Mouse (Mus musculus): Measurements from ENCODE around the gene Zc4h2. TPM values are rescaled to one million over a fixed set of nuclear protein-coding genes. Genes with fewer than 3 reads are reported as not detected.

Gene Zc4h2
- polyA plus RNA-seq (2014; fragmentation: Illumina TruSeq; extraction: RNeasy Lipid Tissue Mini Kit (QIAGEN cat#74804); ENCODE audit: low read depth, low replicate concordance) = 3.1 TPM

DNA sequence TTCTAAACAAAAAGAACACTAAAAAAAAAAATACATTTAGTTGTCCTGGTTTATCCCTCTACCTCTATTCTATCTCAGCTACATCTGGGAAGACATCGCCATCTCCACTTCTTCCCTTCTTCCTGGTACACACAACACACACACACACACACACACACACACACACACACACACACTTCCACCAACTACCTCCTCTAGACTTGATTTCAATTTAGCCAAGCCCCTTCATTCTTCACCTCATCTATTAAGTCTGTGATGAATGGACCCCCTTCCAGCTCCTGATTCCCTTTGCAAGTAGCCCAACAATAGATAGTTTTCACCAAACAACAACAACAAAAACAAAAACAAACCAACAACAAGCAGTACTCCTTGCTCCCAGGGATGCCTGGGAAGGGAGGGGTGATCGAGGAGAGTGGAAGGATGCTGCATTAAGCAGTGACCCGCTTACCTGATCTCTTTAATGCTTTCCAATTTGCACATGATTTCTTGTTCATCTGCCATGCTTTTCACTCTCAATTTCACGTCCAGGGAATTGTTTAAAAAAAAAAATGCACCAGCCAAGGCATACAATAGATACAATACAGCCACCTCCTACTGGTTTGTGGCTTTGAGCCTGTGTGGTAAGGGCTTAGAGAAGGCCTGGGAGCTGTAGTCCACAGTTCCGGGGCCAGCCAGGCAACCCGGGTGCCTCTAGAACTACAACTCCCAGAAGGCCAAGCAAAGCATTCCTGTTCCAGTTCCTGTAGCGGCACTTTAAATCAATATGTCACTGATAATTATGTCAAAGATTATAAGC is at the start of gene Zc4h2:
Gene Zc4h2, minus strand, starts transcription at position 706 of the 796 bp plus-strand sequence.

Other genes starting within 250 kb of the Zc4h2 start
- 5.5 TPM for gene Amer1, start 213.6 kb downstream of the Zc4h2 start, polyA plus RNA-seq (2014; fragmentation: Illumina TruSeq; extraction: RNeasy Lipid Tissue Mini Kit (QIAGEN cat#74804); ENCODE audit: low read depth, low replicate concordance)
- 2.3 TPM for gene Asb12, start 100.5 kb downstream of the Zc4h2 start, polyA plus RNA-seq (2014; fragmentation: Illumina TruSeq; extraction: RNeasy Lipid Tissue Mini Kit (QIAGEN cat#74804); ENCODE audit: low read depth, low replicate concordance)
- gene Pfn5, start 100.4 kb downstream of the Zc4h2 start, polyA plus RNA-seq (2014; fragmentation: Illumina TruSeq; extraction: RNeasy Lipid Tissue Mini Kit (QIAGEN cat#74804); ENCODE audit: low read depth, low replicate concordance) = not detected
- gene Zc3h12b, start 53.2 kb upstream of the Zc4h2 start, polyA plus RNA-seq (2014; fragmentation: Illumina TruSeq; extraction: RNeasy Lipid Tissue Mini Kit (QIAGEN cat#74804); ENCODE audit: low read depth, low replicate concordance) = 0.60 TPM